Mouse (Mus musculus) right cerebral cortex, postnatal 36 days (tissue): ENCODE measurements around the gene Magi1.

ENCODE experiments used
- DNase-seq, 2 experiments: peaks; one replicate each; pipeline ENCODE4 v3.0.0; 2022; ENCODE audit warnings: low spot score in 2 of 2, mixed read lengths in 1 of 2

The Magi1 gene

DNA sequence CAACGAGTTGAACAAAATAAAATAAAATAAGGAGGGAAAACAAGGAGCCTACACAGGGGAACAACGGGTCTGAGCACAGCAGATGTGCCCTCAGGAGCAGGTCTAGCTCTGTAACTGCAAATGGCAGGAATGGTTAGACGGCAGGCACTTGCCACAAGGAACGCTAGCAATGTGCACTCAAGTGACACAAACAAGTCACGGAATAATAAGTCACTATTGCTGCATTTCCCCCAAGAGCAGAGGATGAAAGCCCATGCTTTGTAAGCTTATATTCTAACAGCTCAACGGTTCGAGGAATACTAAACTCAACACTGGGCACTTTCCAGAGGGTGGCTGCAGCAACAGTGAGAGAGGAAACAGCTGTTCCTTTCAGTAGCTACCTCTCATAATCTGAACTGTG is 462.2 kb downstream of the Magi1 start:
- DNase-seq = no peak

DNA sequence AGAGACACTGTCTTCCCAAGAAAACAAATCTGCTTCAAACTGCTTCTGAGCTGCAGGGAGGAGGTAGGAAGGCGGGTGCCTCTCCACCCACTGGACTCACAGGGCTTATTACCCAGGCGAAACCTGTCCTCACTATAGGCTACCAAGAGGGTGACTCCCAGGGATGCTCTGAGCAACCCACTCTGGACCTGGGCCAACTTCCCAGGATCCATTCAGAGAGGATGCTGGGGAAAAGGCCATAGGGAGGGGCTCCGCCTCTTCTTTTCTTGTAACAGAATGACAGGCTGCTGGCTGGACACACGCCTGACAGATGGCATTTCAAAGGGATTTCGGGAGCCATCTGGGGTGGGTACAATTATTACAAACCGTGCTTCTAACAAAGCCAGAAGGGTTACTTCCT is 463.8 kb downstream of the Magi1 start:
- DNase-seq = peak; percentile 49 to 55

DNA sequence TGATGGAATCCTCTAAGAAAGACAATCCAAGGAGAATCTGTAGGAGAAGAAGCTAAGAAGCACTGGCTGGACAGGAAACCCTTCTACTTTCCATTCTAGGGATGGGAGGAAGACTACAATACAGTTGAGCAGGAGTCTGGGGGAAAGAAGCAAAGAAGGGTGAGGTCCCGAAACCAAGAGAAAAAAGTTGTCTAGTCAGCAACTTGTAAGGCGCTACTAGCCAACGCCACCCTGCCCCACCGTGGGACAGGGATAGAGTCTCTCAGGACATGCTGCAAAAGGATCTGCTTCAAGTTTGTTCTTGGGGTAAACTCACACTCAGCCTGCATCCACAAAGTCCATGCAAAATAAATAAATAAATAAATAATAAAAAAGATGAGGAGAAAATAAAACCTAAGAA is 464.4 kb downstream of the Magi1 start:
- no peak for DNase-seq

DNA sequence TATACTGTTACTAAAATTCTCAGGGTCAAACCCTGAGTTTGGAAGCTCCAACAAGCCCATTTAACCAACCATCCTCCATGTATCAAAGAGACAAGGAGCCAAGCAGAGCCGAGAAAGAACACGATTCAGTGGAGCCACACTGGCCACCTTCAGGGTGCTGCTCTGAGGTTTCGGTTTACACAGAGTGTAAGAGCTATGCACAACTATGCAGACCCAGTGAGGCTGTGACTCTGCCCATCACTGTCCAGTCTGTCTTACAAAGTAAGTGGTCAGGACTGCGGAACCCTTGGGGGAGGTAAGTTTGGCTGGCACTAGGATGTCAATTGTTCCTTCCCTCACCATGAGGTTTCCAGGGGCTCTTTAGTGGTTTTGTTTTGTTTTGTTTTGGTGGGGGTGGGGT is 465.2 kb downstream of the Magi1 start:
- no peak for DNase-seq

DNA sequence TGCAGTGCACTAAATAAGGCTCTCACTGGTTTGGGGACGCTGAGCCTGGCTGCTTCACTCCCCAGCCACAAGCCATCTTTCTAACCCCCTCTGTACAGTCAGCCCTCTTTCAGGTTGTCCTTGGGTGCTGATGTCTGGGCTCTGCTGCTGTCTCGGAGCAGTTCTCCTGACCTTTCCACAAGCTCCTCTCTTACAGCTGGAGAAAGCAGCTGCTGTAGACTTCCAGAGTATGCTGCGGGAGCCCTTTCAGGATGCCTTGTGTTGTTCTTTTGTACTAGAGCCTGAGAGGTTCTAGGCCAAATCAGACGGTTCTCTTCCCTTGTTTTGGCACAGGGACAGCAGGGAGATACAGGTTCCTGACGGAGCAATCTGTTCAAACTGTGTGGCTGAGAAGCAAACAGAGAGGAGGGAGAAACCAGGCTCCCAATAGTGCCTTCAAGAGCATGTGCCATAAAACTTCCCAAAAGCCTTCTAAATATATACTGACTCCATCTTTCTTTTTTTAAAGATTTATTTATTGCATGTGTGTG is 478.2 kb downstream of the Magi1 start:
- no peak for DNase-seq

DNA sequence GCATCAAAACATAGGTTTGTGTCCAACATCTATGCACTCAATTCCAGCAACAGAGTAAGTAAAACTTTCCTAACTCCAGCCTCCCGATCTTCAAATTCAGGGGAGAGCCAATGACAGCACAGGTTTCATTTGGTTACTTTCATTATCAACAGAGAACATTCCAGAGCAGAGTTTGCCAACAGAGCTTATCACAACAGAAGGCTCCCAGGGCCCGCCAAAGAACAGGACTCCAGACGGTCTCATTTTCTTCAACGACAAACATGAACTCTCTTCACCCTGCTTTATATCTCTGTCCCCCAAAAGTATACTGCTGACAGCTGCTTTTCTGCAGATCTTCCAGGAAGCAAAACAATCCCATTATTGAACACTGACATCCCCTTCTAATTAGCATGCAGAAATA is 481.3 kb downstream of the Magi1 start:
- DNase-seq = no peak

DNA sequence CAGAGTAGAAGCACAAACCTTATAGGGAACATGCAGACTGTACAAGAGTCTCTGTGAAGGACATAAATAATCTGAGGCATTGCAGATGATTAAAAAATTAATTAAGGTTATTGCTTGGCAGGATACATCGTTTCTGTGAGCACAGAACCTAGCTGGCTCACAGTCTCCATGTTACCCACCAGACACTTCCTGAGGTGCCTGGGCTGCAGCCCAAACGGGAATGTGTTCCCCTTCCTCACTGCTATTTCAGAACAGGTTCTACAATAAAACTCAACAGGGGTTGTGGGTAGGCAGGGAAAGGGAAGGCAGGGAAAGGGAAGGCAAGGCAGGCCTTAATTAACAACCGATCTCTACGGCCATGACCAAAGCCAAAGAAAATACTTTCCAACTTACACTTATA is 483.3 kb downstream of the Magi1 start:
- no peak for DNase-seq

DNA sequence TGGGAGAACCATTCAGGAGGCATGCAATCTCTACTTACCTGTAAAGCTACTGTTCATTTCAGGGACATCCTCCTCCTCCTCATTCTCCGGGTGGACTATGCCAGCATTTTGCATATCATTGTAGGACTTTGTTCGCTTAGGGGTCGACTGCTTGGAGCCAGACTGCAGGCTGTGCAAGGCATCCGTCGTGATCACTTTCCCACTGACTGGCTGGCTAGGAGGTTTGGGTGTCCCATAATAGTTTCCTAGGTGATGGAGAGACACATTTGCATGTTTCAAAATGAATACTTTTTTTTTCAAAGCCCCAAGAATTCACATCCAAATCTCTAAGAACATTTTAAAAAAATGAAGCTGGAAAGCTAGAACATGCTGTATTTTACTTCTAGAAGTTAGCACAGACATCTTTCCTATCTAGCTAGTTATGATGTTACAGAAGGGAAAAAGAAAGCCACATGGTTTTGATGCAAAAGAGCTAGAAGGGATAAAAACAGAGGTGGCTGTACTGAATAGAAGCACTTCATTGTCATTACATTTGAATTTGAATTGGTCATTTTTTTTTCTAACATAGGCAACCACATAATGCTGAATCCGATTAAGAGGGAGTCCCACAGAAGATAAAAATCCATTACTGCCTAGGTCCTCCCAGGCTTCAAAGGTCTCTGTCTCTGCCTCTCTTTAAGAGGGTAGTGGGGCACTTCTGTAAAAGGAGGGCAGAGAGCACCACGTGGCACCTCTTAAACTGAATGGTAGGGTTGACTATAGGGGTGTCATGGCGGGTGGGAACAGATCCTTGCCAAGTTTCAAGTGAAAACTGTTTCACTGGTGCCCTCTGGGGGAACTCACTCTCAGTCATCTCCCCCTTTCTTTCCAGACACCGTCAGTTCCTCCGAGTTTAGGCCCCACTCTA is 491.2 kb downstream of the Magi1 start:
- DNase-seq = no peak

DNA sequence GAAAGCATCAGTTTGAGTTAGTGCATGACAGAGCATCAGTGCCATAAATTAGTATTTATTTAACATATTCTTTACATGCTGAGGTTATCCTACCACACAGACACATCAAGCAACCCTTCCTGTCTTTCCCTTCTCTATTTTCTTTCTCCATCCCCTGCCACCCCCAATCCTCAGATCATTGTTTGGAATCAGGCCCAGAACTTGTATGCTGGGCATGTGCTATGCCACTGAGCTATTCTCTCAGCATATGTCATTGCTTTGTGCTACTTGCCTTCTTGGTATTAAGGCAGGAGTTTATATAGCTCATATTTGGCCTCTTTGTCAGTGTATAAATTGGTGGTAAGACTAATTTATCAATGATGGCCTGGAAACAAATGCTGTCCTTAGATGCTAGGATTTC is 494.0 kb downstream of the Magi1 start:
- no peak for DNase-seq

DNA sequence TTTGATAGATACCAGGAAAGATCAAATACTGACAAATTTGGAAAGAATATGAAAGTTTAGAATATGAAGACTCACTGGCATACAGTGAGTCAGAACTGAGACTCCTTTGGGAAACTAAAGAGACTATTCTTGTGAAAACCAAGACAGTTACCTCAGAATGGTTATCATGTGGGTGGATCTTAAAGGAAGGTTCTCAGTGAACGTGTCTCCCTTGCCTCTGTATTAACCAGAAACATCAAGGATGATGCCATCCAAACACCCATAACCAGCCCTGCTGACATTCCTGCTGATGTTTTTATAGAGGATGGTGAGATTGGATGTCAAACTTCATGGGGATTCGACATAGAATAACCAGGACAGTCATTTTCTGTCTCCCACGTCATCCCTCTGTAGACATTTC is 496.7 kb downstream of the Magi1 start:
- no peak for DNase-seq

DNA sequence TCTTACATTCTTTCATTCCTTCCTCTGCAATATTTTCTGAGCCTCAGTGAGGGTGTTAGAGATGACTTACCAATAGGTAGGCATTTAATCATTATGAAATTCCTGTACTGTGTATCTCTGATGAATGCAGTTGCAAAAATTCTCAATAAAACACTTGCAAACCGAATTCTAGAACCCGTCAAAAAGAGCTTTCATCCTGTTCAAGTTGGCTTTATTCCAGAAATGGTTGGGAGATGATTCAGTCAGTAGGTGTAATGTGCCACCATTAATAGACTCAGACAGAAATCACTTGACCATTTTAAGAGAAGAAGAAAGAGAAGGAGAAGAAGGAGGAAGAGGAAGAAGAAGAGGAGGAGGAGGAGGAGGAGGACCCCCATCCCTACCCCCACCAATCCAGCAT is 497.5 kb downstream of the Magi1 start:
- no peak for DNase-seq

DNA sequence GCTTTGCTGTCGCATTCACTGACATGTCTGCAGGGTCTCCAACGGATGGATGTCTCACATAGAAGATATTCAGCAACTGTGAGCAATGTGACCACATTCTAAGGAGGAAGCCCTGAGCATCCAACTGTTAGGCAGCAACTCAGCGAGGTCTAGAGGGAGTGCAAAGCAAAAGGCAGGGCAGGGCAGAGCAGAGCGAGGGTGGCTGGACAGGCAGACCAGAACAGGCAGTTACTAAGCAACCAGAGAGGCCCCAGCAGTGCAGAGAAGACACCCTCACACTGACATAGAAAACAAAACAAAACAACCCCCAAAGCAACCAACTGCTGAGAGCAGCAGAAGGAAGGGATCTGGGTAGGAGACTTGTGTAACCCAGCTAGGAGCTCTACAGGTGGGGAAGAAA is 512.6 kb downstream of the Magi1 start:
- no peak for DNase-seq

DNA sequence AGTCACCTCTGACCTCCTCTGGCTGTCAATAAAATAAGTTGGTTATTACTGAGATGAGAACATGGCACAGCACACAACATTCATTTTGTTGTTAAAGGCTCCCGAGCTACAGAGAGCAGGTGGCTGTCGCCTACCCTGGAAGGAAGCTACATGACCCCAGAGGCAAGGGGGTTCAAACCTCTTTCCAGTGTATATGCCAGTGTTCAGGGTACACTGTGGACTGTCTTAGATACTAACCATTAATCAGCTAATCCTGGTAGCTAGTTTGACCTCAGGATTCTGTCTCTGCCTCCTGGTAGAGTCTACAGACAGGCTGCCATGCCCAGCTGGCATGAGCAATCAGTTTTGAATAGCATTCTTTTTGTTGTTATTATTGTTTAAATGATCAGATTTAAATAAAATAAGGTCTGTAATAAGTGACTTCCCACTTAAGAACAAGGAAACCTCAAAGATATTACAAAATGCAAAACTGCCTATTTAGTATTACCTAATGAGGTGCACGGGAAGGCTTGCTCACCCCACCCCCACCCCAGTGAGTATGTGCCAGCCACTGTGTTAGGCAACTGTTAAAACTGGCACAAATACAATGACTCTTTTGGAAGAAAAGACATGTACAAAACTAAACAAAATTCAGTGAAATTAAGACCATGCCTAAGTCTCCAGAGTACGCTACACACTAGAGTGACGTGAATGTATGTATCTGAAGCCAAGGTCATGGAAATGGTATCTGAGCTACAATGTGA is 513.3 kb downstream of the Magi1 start:
- no peak for DNase-seq

DNA sequence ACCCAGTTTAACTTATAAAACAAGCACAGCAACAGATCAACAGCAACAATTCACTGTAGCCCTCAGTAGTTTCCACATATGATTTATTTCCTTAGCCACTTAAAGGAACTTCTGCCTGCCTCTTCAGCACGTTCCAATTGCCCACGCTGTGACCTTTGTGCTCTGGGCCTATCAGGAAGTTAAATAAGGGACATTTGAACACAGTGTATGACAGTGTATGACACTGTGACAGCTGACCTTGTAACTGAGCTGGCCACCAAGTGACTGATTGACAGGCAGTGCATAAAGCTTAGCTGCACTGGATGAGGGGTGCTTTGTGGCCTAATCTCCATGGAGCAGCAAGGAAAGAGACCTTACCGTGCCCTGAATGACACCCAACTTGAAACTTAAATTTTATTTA is 525.6 kb downstream of the Magi1 start:
- DNase-seq = no peak

DNA sequence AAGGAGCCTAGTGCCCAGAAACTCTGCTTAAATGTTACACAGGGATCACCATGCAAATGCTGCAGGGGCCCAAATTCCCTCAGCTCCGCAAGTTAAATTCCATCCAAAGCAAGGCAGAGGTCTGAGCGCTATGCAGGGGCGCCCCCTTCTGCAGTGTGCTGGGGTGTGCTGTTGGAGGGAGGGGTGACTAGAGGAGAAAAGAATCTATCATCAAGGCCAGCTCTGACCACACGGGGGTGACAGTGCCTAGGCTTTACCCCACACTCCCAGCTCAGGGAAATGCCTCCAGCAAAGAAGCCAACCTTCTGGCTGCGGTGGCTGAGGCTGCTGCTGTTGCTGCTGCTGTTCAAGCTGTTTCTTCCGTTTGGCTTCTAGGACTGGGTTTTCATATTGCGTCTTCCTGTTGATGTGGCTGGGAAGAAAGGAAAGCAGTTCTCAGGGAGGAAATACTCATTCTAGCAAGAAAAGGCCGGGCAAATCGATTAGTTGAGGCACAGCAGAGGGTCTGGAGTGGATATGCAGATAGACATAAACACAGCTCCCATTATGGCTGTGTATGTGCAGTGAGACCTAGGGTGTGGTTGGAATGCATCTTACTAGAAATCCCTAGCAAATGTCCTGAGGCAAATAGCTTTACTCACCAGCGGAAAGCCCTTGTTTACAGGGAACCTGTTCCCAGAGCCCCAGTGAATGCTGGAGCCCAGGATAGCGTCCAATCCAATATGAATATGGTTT is 526.2 kb downstream of the Magi1 start:
- DNase-seq = peak; percentile 77 to 85

DNA sequence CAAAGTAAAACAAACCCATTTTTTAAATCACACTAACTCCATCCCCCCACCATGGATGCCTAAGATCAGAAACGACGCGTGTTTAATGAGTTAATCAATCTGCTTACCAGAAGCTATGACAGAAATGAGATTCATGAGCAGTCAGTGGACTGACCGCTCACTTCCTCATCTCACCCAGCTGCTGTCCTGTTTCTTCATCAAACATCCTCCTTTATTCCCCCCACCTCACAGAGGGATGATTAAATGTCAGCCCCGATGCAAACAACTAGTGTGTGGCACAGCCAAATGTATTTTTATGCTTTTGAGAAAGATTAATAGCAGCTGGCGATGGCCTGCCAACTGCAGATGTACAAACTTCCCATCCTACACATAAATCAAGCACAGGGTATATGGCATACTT is 540.6 kb downstream of the Magi1 start:
- no peak for DNase-seq

DNA sequence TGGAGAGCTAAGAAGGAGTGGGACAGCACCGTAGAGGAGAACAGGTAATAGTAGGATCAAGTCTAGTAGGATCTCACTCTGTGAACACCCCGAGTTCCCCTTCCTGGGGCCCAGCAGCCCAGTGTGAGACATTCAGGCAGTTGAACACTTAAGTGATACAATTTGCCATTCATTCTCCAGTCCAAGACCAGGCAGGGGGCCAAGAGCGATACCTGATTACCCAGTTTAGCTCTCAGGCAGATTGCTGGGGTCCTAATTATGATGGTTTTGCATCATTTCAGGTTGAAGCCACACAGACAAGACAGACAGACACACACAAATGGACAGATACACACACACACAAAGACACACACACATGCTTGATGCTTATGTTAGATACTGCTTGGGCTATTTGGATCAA is 543.9 kb downstream of the Magi1 start:
- DNase-seq = no peak

DNA sequence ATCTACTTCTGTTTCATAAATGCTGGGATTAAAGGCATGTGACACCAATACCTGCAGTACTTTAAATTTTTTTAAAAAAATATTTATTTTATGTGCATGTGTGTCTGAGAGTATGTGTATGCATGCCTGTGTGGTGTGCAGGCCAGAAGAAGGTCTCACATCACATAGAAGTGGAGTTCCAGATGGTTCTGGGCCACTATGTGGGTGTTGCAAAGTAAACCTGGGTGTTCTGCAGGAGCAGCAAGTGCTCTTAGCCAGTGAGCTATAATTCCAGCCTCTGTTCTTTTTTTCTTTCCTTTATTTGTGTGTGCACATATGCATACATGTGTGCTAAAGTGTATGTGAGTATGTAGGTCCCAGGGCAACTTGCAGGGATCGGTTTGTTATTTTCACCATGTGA is 546.6 kb downstream of the Magi1 start:
- DNase-seq = no peak

DNA sequence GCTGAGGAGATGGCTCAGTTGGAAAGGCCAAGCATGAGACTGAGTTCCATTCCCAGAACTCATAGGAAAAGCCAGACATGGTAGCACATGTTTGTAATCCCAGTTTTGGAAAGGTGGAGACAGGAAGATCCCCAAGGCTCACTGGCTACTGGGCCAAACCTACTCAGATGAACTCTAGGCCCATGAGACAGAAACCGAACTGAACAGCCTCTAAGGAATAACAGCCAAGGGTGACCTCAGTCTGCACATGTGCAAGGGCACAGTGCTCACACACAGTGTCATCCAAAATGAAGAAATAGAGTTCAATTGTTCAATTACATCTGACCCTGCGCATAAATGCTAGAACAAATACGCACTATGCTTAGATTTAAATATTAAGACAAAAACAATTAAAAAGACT is 547.6 kb downstream of the Magi1 start:
- DNase-seq = no peak

DNA sequence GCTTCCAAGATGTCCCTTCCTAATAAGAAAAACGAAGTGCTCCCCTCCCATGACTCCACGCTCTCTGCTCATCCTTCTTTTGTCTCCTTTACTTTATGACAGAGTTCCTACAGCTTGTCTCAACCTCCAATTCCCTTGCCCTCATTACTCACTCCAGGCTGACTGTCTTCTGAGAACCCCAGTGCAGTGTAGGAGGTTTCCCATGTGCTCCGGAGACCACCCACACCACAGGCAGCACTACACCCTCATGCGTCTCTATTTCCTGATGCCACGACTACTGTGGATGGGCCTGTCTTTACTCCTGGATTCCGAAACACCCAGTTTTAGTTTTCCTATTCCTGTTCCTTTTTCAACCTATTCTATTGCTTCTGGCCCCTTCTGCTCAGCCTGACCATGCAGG is 549.9 kb downstream of the Magi1 start:
- DNase-seq = peak; percentile 58 to 67

DNA sequence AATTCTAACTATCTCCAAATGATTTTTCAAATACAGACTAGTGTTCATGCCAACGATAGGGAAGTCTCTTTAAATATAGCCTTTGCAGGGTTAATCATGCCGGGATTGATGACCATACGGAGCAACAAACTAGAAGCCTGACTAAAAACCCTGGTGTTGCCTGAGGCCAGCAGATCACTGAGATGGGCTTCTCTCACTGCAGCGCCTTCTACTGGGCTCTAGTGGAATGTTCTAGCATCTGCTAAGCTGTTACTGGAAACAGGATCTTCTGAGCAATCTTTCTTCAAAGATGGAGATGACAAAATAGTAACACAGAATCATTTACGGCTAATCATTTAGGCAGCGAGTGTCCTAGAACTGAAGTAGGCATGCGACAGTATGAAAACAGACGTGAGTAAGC is 554.0 kb downstream of the Magi1 start:
- DNase-seq = no peak

DNA sequence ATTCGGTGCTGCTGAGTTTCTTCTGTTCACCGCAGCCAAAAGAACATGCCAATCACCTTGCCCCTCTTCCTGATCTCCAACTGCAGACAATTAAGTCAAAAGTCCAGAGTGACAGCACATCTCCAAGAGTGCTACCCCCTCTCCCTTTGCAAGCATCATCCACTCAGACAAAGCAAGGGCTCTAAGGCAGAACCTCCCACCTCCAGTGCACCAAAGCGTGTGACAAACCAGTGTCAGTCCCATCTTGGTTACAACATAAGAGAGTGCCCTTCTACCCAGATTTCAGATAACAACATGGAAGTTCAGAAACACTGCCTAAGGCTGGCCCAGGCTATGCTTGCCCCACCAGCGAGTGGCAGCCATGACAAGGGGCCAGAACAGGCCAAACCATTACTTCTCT is 554.9 kb downstream of the Magi1 start:
- no peak for DNase-seq
